9 mouse cellular contexts compared by ENCODE assay signal in the genomic region with DNA sequence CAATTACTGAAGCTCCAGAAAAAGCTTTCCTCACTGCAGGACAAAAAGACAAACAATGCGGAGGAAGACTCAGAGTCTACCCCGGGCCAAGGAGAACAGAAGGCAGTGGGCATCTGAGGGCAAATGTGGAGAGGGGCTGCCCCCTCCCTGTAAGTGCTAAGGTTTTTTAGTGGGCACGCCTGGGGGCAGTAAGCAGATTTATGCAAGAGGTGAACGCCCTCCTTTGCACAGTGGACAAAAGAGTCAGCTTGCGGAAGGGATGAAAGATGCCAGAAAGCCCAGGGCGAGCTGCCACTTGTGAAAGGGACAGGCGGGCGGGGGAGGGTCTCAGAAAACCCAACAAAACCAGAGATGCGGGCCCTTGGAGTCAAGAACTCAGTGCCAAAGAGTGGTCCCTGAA.
DNase-seq lines count a peak whose midpoint lies in the region; ATAC-seq and TF ChIP-seq lines count a peak whose summit lies in the region.
"Had no signal": no experiment of that assay in that cellular context is flagged by ENCODE, and none has a peak within 500 bp of the region (broad histone marks: within the 10 kb centered on the region; RNA-seq: fewer than 3 reads in every experiment).

No protein-coding gene starts in this region.

- H3K4me2 ChIP-seq in forebrain, embryonic 11.5 days (ENCODE audit: low read depth, low read length, severe bottlenecking) = peak overlapping the region; percentile 38

- ATAC-seq in forebrain, embryonic 11.5 days (replicated peaks; ENCODE audit: low FRiP score) = peak; percentile 51
- ATAC-seq in megakaryocyte, adult 5-6 weeks (ENCODE audit: poor library complexity, severe bottlenecking) = no peak
- ATAC-seq: Patski had no signal

- H3K9me3 ChIP-seq in ES-Bruce4 (replicated peaks; ENCODE audit: control insufficient read depth, insufficient read depth, low read length, poor library complexity, severe bottlenecking) = no peaks in the 10 kb centered on the region
- H3K9me3 ChIP-seq in forebrain, embryonic 11.5 days (ENCODE audit: control insufficient read depth, low read length) = no peaks in the 10 kb centered on the region
- H3K9me3 ChIP-seq in midbrain, embryonic 10.5 days (replicated peaks) = no peaks in the 10 kb centered on the region

- 0 out of 2 replicates have a peak, but pooled peaks have one; percentile 34 for TF ChIP-seq EP300 in ES-Bruce4 (IDR thresholded peaks at IDR 0.05; ENCODE audit: insufficient read depth, low read depth, low read length)

- no peak overlapping the region for H3K4me3 ChIP-seq in ES-Bruce4 (ENCODE audit: low read depth, low read length)
- H3K4me3 ChIP-seq in forebrain, embryonic 11.5 days (ENCODE audit: low read depth, low read length) = no peak overlapping the region
- peak overlapping the region; percentile 26 for H3K4me3 ChIP-seq in midbrain, embryonic 10.5 days

- TF ChIP-seq POLR2A in ES-Bruce4 (IDR thresholded peaks at IDR 0.05; ENCODE audit: insufficient read depth, low read length) = no peak

- 12% methylated on average over 9 of the region's 9 CpGs for WGBS in forebrain, embryonic 11.5 days
- 18% methylated on average over 9 of the region's 9 CpGs for WGBS in midbrain, embryonic 10.5 days

- H3K9ac ChIP-seq in ES-Bruce4 (ENCODE audit: low read depth, poor library complexity, severe bottlenecking) = no peak overlapping the region
- peak overlapping the region; percentile 21; the same call in 1 of the 2 replicates for H3K9ac ChIP-seq in forebrain, embryonic 11.5 days (ENCODE audit: low read length)

- H3K36me3 ChIP-seq in ES-Bruce4 (ENCODE audit: control insufficient read depth, insufficient read depth, low read length, poor library complexity, severe bottlenecking) = no peaks in the 10 kb centered on the region
- no peaks in the 10 kb centered on the region for H3K36me3 ChIP-seq in forebrain, embryonic 11.5 days (ENCODE audit: control insufficient read depth, insufficient read depth, low read length)
- 0 out of 2 replicates have a peak, but pooled peaks cover under 1% of the 10 kb centered on the region for H3K36me3 ChIP-seq in midbrain, embryonic 10.5 days

- H3K27me3 ChIP-seq in ES-Bruce4 (ENCODE audit: control insufficient read depth, insufficient read depth, low read length, poor library complexity, severe bottlenecking) = no peaks in the 10 kb centered on the region
- H3K27me3 ChIP-seq in forebrain, embryonic 11.5 days (ENCODE audit: control insufficient read depth, insufficient read depth, low read length) = no peaks in the 10 kb centered on the region
- H3K27me3 ChIP-seq in midbrain, embryonic 10.5 days (ENCODE audit: low read depth, poor library complexity, severe bottlenecking) = no peaks in the 10 kb centered on the region
- H3K27me3 ChIP-seq: Patski had no signal

- H3K27ac ChIP-seq in ES-Bruce4 (ENCODE audit: insufficient read depth, low read length) = no peak overlapping the region
- peak overlapping the region; percentile 74 for H3K27ac ChIP-seq in forebrain, embryonic 11.5 days (ENCODE audit: low read depth, low read length)
- H3K27ac ChIP-seq in midbrain, embryonic 10.5 days (replicated peaks) = peak overlapping the region; percentile 73

- DNase-seq in brain, adult 2 months (ENCODE audit: low read depth, low spot score) = peak; percentile 64
- peak; percentile 68 for DNase-seq in forebrain, embryonic 11.5 days (ENCODE audit: low spot score)
- peak; percentile 41 for DNase-seq in midbrain, embryonic 10.5 days (ENCODE audit: low spot score)
- no peak for DNase-seq in spleen, adult 18-20 months
- no peak for DNase-seq in adrenal gland, adult 8-10 months
- no peak for DNase-seq in thymus, postnatal 14 days

- peaks cover 2% of the 10 kb centered on the region for H3K4me1 ChIP-seq in ES-Bruce4 (ENCODE audit: control insufficient read depth, insufficient read depth, low read length)
- H3K4me1 ChIP-seq in forebrain, embryonic 11.5 days (replicated peaks; ENCODE audit: control insufficient read depth, insufficient read depth, low read length) = peaks cover 44% of the 10 kb centered on the region
- H3K4me1 ChIP-seq in midbrain, embryonic 10.5 days = peaks cover 87% of the 10 kb centered on the region

- TF ChIP-seq CTCF in ES-Bruce4 (IDR thresholded peaks at IDR 0.05; ENCODE audit: low read depth, low read length) = no peak

Comparison
In these comparisons a context has a peak if more than half of its experiments do, and no peak if none do; other contexts are left out.
1. DNase-seq: peak in brain, adult 2 months (single experiment), forebrain, embryonic 11.5 days (single experiment) and midbrain, embryonic 10.5 days (single experiment); none in spleen, adult 18-20 months (0 of 2), adrenal gland, adult 8-10 months (single experiment) and thymus, postnatal 14 days (single experiment).